Mouse (Mus musculus) midbrain, embryonic 13.5 days (tissue): Measurements from ENCODE around the gene Camta1. TPM values are rescaled to one million over a fixed set of nuclear protein-coding genes. Genes with fewer than 3 reads are reported as not detected.

Experiments used
- ATAC-seq: fragments of 200-750 bp; cut with Nextera tagmentation; 2 replicates; pipeline ENCODE4 v1.8.0; 2017; ENCODE audit warnings: mild to moderate bottlenecking, moderate TSS enrichment, moderate library complexity
- H3K27ac ChIP-seq: fragments of 300-500 bp; sonication (generic); 2 replicates; pipeline ENCODE4 v1.5.1; 2015; ENCODE audit warnings: inconsistent platforms, mild to moderate bottlenecking, moderate library complexity
- H3K27me3 ChIP-seq: fragments of 300-500 bp; sonication (generic); 2 replicates; pipeline ENCODE4 v1.6.1; 2015; ENCODE audit warnings: mild to moderate bottlenecking, inconsistent platforms
- H3K36me3 ChIP-seq: fragments of 300-500 bp; sonication (generic); 2 replicates; pipeline ENCODE4 v1.6.1; 2015; ENCODE audit warnings: mild to moderate bottlenecking, inconsistent platforms
- H3K4me1 ChIP-seq: fragments of 300-500 bp; sonication (generic); replicated peaks from 2 replicates; pipeline ENCODE4 v1.6.1; 2015; ENCODE audit warnings: inconsistent platforms
- H3K4me2 ChIP-seq: fragments of 300-500 bp; sonication (generic); replicated peaks from 2 replicates; pipeline ENCODE4 v1.6.1; 2015; ENCODE audit warnings: moderate library complexity, mild to moderate bottlenecking, inconsistent platforms
- H3K4me3 ChIP-seq: fragments of 300-500 bp; sonication (generic); replicated peaks from 2 replicates; pipeline ENCODE4 v1.5.1; 2015; ENCODE audit warnings: mild to moderate bottlenecking, inconsistent platforms
- H3K9ac ChIP-seq: fragments of 300-500 bp; sonication (generic); replicated peaks from 2 replicates; pipeline ENCODE4 v1.6.1; 2015; ENCODE audit warnings: mild to moderate bottlenecking, inconsistent platforms
- H3K9me3 ChIP-seq: fragments of 300-500 bp; sonication (generic); 2 replicates; pipeline ENCODE4 v1.6.1; 2016; ENCODE audit warnings: mild to moderate bottlenecking, inconsistent platforms
- WGBS: fragments of 180-500 bp; shearing (Covaris S2); methylation state at CpG from one replicate; pipeline ENCODE4 v1.1.7; 2015; 5-methylcytosine and 5-hydroxymethylcytosine counted together
- polyA plus RNA-seq: library from polyadenylated mRNA; unstranded; fragments of >200 nt; fragmentation: Nextera tagmentation; extraction: Ambion mirVana; gene quantifications from 2 replicates; pipeline ENCODE4 v1.2.1, GENCODE M21; 2015

Gene Camta1
- polyA plus RNA-seq, 1 experiment from 2014 or later, result 163 TPM

- WGBS, result 59% methylated on average over 4 of the region's 4 CpGs
- Histone ChIP-seq H3K4me1 (peaks cover 29% of the 10 kb centered on the region), H3K9ac (0 out of 2 replicates have a peak overlapping the region, but pooled peaks have one; percentile 20), H3K27ac (peak overlapping the region; percentile 40), H3K4me2 (no peak overlapping the region), H3K36me3 (no peaks in the 10 kb centered on the region), H3K27me3 (no peaks in the 10 kb centered on the region), H3K4me3 (no peak overlapping the region), H3K9me3 (no peaks in the 10 kb centered on the region)
- peak; percentile 58 for ATAC-seq
Observed at GRCm38 (mm10) chr4:151655227-151655626, 206.4 kb downstream of the Camta1 start.

GRCm38 (mm10) chr4:151642418-151642817 lies 219.3 kb downstream of the Camta1 start:
- Histone ChIP-seq H3K27ac (no peak overlapping the region), H3K9ac (no peak overlapping the region), H3K27me3 (no peaks in the 10 kb centered on the region), H3K36me3 (no peaks in the 10 kb centered on the region), H3K4me1 (peaks cover 9% of the 10 kb centered on the region), H3K4me3 (no peak overlapping the region), H3K4me2 (no peak overlapping the region), H3K9me3 (no peaks in the 10 kb centered on the region)
- 94% methylated on average over 2 of the region's 2 CpGs for WGBS
- no peak for ATAC-seq

GRCm38 (mm10) chr4:151640971-151641370 lies 220.7 kb downstream of the Camta1 start:
- Histone ChIP-seq H3K9ac (no peak overlapping the region), H3K36me3 (no peaks in the 10 kb centered on the region), H3K4me2 (no peak overlapping the region), H3K27ac (no peak overlapping the region), H3K27me3 (no peaks in the 10 kb centered on the region), H3K9me3 (no peaks in the 10 kb centered on the region), H3K4me3 (no peak overlapping the region), H3K4me1 (peaks cover 13% of the 10 kb centered on the region)
- ATAC-seq, result no peak
- whole genome bisulfite sequencing, result 87% methylated on average over 8 of the region's 8 CpGs

GRCm38 (mm10) chr4:151638941-151639340 lies 222.7 kb downstream of the Camta1 start:
- peaks cover 28% of the 10 kb centered on the region for H3K4me1 ChIP-seq
- H3K4me3 ChIP-seq, result no peak overlapping the region
- no peak overlapping the region for H3K27ac ChIP-seq
- H3K9me3 ChIP-seq, result no peaks in the 10 kb centered on the region
- H3K4me2 ChIP-seq, result no peak overlapping the region
- ATAC-seq, result peak; percentile 40; the same call in 1 of the 2 replicates
- no peaks in the 10 kb centered on the region for H3K27me3 ChIP-seq
- no peak overlapping the region for H3K9ac ChIP-seq
- 24% methylated on average over 9 of the region's 9 CpGs for WGBS
- no peaks in the 10 kb centered on the region for H3K36me3 ChIP-seq

- H3K9ac ChIP-seq, result no peak overlapping the region
Observed at GRCm38 (mm10) chr4:151637348-151637747, 224.3 kb downstream of the Camta1 start.

GRCm38 (mm10) chr4:151634771-151635170 lies 226.9 kb downstream of the Camta1 start:
- H3K4me1 ChIP-seq, result peaks cover 39% of the 10 kb centered on the region
- WGBS, result 46% methylated on average over 6 of the region's 6 CpGs

More at GRCm38 (mm10) chr4:151637348-151637747, 224.3 kb downstream of the Camta1 start:
- H3K9me3 ChIP-seq, result no peaks in the 10 kb centered on the region
- H3K36me3 ChIP-seq, result no peaks in the 10 kb centered on the region
- ATAC-seq, result no peak
- 61% methylated on average over 9 of the region's 9 CpGs for WGBS
- no peaks in the 10 kb centered on the region for H3K27me3 ChIP-seq
- H3K27ac ChIP-seq, result no peak overlapping the region
- H3K4me3 ChIP-seq, result no peak overlapping the region
- H3K4me2 ChIP-seq, result no peak overlapping the region
- peaks cover 28% of the 10 kb centered on the region for H3K4me1 ChIP-seq

GRCm38 (mm10) chr4:151633795-151634194 lies 227.9 kb downstream of the Camta1 start:
- H3K9ac ChIP-seq, result no peak overlapping the region
- no peaks in the 10 kb centered on the region for H3K36me3 ChIP-seq
- H3K27ac ChIP-seq, result no peak overlapping the region
- H3K27me3 ChIP-seq, result no peaks in the 10 kb centered on the region
- peaks cover 39% of the 10 kb centered on the region for H3K4me1 ChIP-seq
- no peak overlapping the region for H3K4me2 ChIP-seq
- WGBS, result 91% methylated on average over 8 of the region's 8 CpGs
- no peaks in the 10 kb centered on the region for H3K9me3 ChIP-seq
- ATAC-seq, result no peak
- no peak overlapping the region for H3K4me3 ChIP-seq

More at GRCm38 (mm10) chr4:151634771-151635170, 226.9 kb downstream of the Camta1 start:
- H3K4me3 ChIP-seq, result no peak overlapping the region
- H3K27me3 ChIP-seq, result no peaks in the 10 kb centered on the region
- no peak overlapping the region for H3K9ac ChIP-seq
- H3K27ac ChIP-seq, result no peak overlapping the region
- H3K9me3 ChIP-seq, result no peaks in the 10 kb centered on the region
- ATAC-seq, result no peak
- no peaks in the 10 kb centered on the region for H3K36me3 ChIP-seq
- no peak overlapping the region for H3K4me2 ChIP-seq

- no peaks in the 10 kb centered on the region for H3K27me3 ChIP-seq
- H3K4me3 ChIP-seq, result no peak overlapping the region
- ATAC-seq, result no peak
- H3K4me2 ChIP-seq, result no peak overlapping the region
- WGBS, result 82% methylated on average over 6 of the region's 6 CpGs
- H3K27ac ChIP-seq, result no peak overlapping the region
- no peaks in the 10 kb centered on the region for H3K36me3 ChIP-seq
- H3K9me3 ChIP-seq, result no peaks in the 10 kb centered on the region
- peaks cover 33% of the 10 kb centered on the region for H3K4me1 ChIP-seq
- no peak overlapping the region for H3K9ac ChIP-seq
Observed at GRCm38 (mm10) chr4:151632321-151632720, 229.4 kb downstream of the Camta1 start.

GRCm38 (mm10) chr4:151630664-151631063 lies 231.0 kb downstream of the Camta1 start:
- no peaks in the 10 kb centered on the region for H3K9me3 ChIP-seq
- no peak overlapping the region for H3K27ac ChIP-seq
- no peak for ATAC-seq
- H3K9ac ChIP-seq, result no peak overlapping the region
- H3K27me3 ChIP-seq, result no peaks in the 10 kb centered on the region
- peaks cover 27% of the 10 kb centered on the region for H3K4me1 ChIP-seq
- H3K4me3 ChIP-seq, result no peak overlapping the region
- H3K36me3 ChIP-seq, result no peaks in the 10 kb centered on the region
- no peak overlapping the region for H3K4me2 ChIP-seq
- 21% methylated on average over 10 of the region's 10 CpGs for WGBS

GRCm38 (mm10) chr4:151630231-151630630 lies 231.4 kb downstream of the Camta1 start:
- Histone ChIP-seq H3K27me3 (no peaks in the 10 kb centered on the region), H3K36me3 (no peaks in the 10 kb centered on the region), H3K4me3 (no peak overlapping the region), H3K27ac (no peak overlapping the region), H3K4me2 (no peak overlapping the region), H3K9me3 (no peaks in the 10 kb centered on the region), H3K9ac (no peak overlapping the region), H3K4me1 (peaks cover 23% of the 10 kb centered on the region)
- WGBS, result 25% methylated on average over 3 of the region's 3 CpGs
- ATAC-seq, result no peak

GRCm38 (mm10) chr4:151619541-151620016 lies 242.1 kb downstream of the Camta1 start:
- H3K27ac ChIP-seq, result no peak overlapping the region

GRCm38 (mm10) chr4:151618420-151619310 lies 243.0 kb downstream of the Camta1 start:
- H3K27me3 ChIP-seq, result 0 out of 2 replicates have a peak, but pooled peaks cover 2% of the 10 kb centered on the region
- H3K4me1 ChIP-seq, result peaks cover 25% of the 10 kb centered on the region
- WGBS, result 35% methylated on average over 21 of the region's 21 CpGs
- peak; percentile 77 for ATAC-seq
- 0 out of 2 replicates have a peak overlapping the region, but pooled peaks have one; percentile 23 for H3K9ac ChIP-seq
- H3K9me3 ChIP-seq, result peaks cover 5% of the 10 kb centered on the region; the same call in 1 of the 2 replicates
- H3K27ac ChIP-seq, result peak overlapping the region; percentile 53; the same call in 1 of the 2 replicates
- peak overlapping the region; percentile 22; the same call in 1 of the 2 replicates for H3K4me2 ChIP-seq
- no peaks in the 10 kb centered on the region for H3K36me3 ChIP-seq
- H3K4me3 ChIP-seq, result no peak overlapping the region

More at GRCm38 (mm10) chr4:151619541-151620016, 242.1 kb downstream of the Camta1 start:
- H3K27me3 ChIP-seq, result 0 out of 2 replicates have a peak, but pooled peaks cover 4% of the 10 kb centered on the region
- H3K4me3 ChIP-seq, result no peak overlapping the region
- H3K9me3 ChIP-seq, result no peaks in the 10 kb centered on the region
- H3K4me2 ChIP-seq, result no peak overlapping the region
- peak; percentile 27; the same call in 1 of the 2 replicates for ATAC-seq
- H3K4me1 ChIP-seq, result peaks cover 25% of the 10 kb centered on the region
- 60% methylated on average over 14 of the region's 14 CpGs for WGBS
- H3K36me3 ChIP-seq, result no peaks in the 10 kb centered on the region
- H3K9ac ChIP-seq, result no peak overlapping the region
